Mouse (Mus musculus): ENCODE data around the gene Ky. TPM values are rescaled to one million over a fixed set of nuclear protein-coding genes. Genes with fewer than 3 reads are reported as not detected.

Gene Ky
- polyA plus RNA-seq (2015; fragmentation: Nextera tagmentation; extraction: Ambion mirVana): 0.03 TPM in 1 of 2 replicates, not detected in the other

DNA sequence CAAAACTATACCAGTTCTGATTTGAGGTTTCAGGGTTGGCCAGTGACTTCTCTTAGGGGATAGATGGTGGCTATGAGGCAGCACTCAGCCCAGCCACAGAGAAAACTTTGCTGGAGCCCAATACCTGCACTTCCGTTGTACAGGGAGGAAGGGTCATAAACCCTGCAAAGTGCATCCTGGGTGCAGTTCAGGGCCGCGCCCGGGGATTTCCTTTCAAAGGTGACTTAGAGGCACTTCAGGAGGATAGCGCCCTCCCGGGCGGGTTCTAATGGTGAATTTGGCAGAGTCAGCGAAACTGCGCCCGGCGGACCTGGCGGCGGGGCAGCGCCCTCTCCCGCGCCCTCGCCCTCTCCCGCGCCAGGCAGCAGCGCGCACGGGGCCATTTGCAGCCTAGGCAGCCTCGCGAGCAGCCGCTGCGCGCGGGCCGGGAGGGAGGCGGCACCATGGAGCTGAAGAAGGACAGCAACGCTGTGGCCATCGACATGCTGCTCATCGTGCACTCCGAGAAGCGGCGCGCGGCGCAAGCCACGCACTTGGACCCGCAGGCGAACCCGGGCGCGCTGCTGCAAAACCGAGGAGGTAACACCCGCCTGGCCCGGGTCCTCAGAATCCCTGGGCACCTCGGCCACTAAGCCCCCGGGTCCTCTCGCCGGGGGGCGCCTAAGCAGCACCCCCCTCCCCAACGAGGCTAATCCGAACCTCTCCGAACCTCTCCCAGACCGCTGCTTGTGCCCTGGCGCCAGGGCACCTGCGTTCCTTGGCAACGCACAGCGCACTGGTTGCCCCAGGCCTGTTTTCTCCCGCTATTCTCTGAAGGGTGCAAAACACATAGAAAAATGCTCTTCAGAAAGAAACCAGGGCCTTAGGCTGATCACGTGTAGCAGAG lies at the start of gene Ky:
Gene Ky, plus strand, starts transcription at position 51 of the 886 bp plus-strand sequence.
- H3K4me2 ChIP-seq: peak within 1 kb of the TSS; percentile 52

DNA sequence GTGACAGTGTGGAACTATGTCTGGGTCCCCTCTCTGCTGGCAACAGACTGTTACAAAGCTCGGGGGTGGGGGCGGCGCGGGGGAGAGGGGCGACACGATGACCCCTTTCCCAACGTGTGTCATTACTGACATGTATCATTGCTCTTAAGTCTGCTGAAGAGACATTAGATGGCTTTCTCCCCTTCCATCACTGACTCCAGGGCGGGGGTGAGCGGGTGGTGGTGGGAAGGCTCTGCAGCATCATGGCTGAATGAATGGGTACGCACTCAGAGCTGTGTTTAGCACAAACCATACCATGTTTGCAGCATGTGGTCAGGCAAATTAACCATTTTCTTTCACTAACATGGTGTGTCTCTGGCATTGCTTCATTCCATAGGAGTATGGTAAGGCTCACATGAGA lies 43.3 kb upstream of the Ky start:
- no peak overlapping the region for H3K4me3 ChIP-seq (replicated peaks)
- no peaks in the 10 kb centered on the region for H3K36me3 ChIP-seq
- H3K27me3 ChIP-seq: no peaks in the 10 kb centered on the region
- 73% methylated on average over 10 of the region's 10 CpGs for WGBS (ENCODE audit: insufficient replicate concordance)
- DNase-seq: no peak
- no peak overlapping the region for H3K4me2 ChIP-seq
- no peak overlapping the region for H3K27ac ChIP-seq
- no peak for ATAC-seq (ENCODE audit: low read depth)
- H3K9me3 ChIP-seq (replicated peaks): no peaks in the 10 kb centered on the region
- H3K4me1 ChIP-seq (replicated peaks): no peaks in the 10 kb centered on the region
- H3K9ac ChIP-seq: no peak overlapping the region

More for the DNA sequence above, at the start of gene Ky:
- peak within 1 kb of the TSS; percentile 19 for H3K4me3 ChIP-seq (replicated peaks)
- WGBS (ENCODE audit: insufficient replicate concordance): 3% methylated on average over 63 of the region's 63 CpGs
- H3K4me1 ChIP-seq (replicated peaks): no peaks in the 10 kb centered on the region
- peaks cover 39% of the 10 kb centered on the region for H3K27me3 ChIP-seq
- no peaks in the 10 kb centered on the region for H3K36me3 ChIP-seq
- no peaks in the 10 kb centered on the region for H3K9me3 ChIP-seq (replicated peaks)
- no peak within 1 kb of the TSS for H3K9ac ChIP-seq
- ATAC-seq (ENCODE audit: low read depth): no peak
- no peak for DNase-seq
- H3K27ac ChIP-seq: no peak within 1 kb of the TSS

DNA sequence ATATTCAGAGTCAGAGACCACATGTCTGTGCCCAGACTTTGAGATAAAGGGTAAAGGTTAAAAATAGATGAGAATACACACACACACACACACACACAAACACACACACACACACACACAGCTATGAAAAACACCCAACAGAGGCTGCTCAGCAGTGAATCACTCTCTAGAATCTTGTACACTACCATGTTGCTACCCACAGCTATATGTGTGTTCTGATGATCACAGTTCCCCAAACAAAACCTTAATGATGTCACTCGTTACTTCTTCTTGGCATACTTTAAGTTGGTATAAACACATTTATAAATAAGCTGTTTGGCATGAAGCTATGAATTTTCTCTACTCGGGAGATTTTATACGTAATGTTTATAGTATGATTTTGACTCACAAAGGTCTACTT lies 40.5 kb upstream of the Ky start:
- H3K9ac ChIP-seq: no peak overlapping the region
- no peaks in the 10 kb centered on the region for H3K36me3 ChIP-seq
- WGBS (ENCODE audit: insufficient replicate concordance): 71% methylated on average over 3 of the region's 3 CpGs
- H3K4me2 ChIP-seq: no peak overlapping the region
- ATAC-seq (ENCODE audit: low read depth): no peak
- no peaks in the 10 kb centered on the region for H3K4me1 ChIP-seq (replicated peaks)
- DNase-seq: no peak
- H3K4me3 ChIP-seq (replicated peaks): no peak overlapping the region
- no peak overlapping the region for H3K27ac ChIP-seq
- H3K9me3 ChIP-seq (replicated peaks): no peaks in the 10 kb centered on the region
- no peaks in the 10 kb centered on the region for H3K27me3 ChIP-seq

DNA sequence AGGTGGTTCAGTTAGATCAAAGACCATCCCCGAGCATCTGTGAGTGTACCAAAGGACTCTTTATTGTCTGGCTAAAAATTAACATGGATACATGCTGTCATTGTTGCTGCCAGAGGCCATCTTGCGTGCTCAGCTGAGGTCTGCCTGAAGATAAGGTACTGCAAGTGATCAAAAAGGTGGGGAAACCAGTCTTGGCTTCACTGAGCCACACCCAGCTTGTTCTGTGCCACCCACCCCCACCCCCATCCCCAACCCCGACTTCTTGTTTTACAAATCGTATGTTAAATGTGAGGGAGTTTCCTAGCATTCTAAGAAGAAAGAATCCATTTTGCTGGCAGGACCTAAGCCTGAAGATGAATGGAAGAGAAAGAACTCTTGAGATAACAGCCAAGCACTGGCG lies 39.8 kb upstream of the Ky start:
- no peaks in the 10 kb centered on the region for H3K9me3 ChIP-seq (replicated peaks)
- no peak overlapping the region for H3K4me3 ChIP-seq (replicated peaks)
- WGBS (ENCODE audit: insufficient replicate concordance): 44% methylated on average over 5 of the region's 5 CpGs
- H3K36me3 ChIP-seq: no peaks in the 10 kb centered on the region
- H3K4me2 ChIP-seq: no peak overlapping the region
- H3K9ac ChIP-seq: no peak overlapping the region
- H3K27ac ChIP-seq: no peak overlapping the region
- no peak for DNase-seq
- no peaks in the 10 kb centered on the region for H3K27me3 ChIP-seq
- no peak for ATAC-seq (ENCODE audit: low read depth)
- H3K4me1 ChIP-seq (replicated peaks): no peaks in the 10 kb centered on the region

DNA sequence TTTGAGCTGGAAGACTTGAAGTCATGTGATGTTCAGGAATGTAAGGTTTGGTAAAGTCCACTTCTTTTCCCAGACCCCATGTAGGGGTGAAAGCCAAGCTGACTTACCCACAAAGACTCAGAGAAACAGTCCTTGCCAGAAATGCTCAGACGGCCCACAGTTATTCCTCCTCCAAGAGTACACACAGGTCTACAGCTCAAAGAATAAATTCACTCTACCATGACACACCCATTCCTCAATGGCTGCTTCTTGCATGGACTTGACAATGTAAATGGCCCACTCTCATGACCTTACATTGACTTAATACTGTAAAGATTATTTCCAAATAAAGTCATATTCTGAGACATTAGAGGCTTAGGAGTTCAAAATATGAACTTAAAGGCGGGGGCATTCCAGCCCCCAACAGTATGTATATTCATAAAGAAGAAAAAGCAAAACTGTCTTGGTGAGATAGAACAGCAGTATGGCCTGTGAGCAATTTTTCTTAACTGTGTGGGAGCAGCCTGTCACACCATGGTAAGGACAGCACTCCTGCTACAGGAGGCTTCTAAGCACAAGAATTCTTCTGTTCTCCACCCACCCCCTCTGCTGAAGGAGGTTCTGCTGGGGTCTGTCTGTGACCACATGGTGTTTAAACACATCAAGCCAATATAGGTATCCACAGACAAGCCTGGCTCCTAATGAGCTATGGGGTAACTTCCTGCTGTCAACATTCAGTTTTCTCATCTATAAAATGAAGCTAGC lies 35.3 kb upstream of the Ky start:
- no peak for DNase-seq
- Histone ChIP-seq H3K36me3 (no peaks in the 10 kb centered on the region), H3K9me3 (replicated peaks) (no peaks in the 10 kb centered on the region), H3K27ac (no peak overlapping the region), H3K9ac (no peak overlapping the region), H3K27me3 (no peaks in the 10 kb centered on the region), H3K4me2 (no peak overlapping the region), H3K4me1 (replicated peaks) (no peaks in the 10 kb centered on the region), H3K4me3 (replicated peaks) (no peak overlapping the region)
- no peak for ATAC-seq (ENCODE audit: low read depth)
- WGBS (ENCODE audit: insufficient replicate concordance): 62% methylated on average over 2 of the region's 2 CpGs

DNA sequence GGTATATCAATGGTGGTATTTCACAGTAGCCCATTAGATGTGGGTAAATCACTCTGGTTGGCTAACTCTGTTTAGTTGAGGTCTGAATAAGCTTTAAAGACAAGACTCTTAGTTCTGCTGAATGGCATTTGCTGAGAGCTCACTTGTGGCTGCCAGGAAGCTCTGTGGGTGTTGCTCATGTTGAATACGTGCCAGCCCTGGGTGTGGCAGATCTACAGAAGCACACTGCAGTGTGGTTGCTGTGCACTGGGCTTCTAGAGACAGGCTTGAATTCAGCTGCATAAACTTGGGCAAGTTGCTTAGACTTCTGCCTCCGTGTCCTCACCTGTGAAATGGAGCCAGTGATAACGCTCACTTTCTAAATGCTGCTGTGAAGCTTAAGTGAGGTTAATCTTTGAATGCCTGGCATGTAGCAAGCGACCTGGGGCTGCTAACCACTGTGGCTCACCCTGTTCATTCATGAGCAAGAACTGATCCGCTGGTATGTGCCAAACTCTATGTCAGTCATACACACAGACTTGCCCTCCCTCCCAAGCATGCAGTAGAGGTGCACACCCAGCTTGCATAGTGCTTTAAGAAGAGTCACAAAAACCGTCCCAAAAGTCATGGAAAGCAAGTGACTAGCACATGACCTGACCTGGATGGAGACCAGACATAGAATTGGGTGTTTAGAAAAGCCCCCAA lies 27.6 kb upstream of the Ky start:
- DNase-seq (no peak), ATAC-seq (ENCODE audit: low read depth) (no peak)
- H3K27me3 ChIP-seq: no peaks in the 10 kb centered on the region
- H3K36me3 ChIP-seq: no peaks in the 10 kb centered on the region
- 55% methylated on average over 6 of the region's 6 CpGs for WGBS (ENCODE audit: insufficient replicate concordance)
- no peaks in the 10 kb centered on the region for H3K4me1 ChIP-seq (replicated peaks)
- H3K9me3 ChIP-seq (replicated peaks): 0 out of 2 replicates have a peak, but pooled peaks cover 2% of the 10 kb centered on the region
- no peak overlapping the region for H3K9ac ChIP-seq
- H3K4me2 ChIP-seq: no peak overlapping the region
- no peak overlapping the region for H3K4me3 ChIP-seq (replicated peaks)
- no peak overlapping the region for H3K27ac ChIP-seq

DNA sequence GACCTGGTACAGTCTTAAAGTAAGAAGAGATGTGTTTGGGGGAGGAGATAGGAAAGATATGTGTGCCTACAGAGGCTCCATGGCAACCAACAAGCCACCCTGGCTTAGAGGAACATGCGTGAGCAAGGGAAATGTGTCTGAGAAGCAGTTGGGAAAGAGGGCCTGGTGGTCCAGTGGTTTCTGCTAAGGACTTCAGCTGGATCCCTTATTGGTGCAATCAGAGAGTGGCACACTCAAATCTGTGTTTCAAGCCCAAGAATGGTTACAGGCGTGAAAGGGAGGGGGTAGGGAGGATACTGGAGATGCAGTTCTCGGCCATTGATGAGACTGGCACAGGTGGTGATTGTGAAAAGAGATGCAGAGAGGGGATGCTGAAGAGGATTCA lies 27.1 kb upstream of the Ky start:
- WGBS (ENCODE audit: insufficient replicate concordance): 65% methylated on average over 3 of the region's 3 CpGs
- Histone ChIP-seq H3K4me3 (replicated peaks) (no peak overlapping the region), H3K9me3 (replicated peaks) (0 out of 2 replicates have a peak, but pooled peaks cover 5% of the 10 kb centered on the region), H3K4me1 (replicated peaks) (no peaks in the 10 kb centered on the region), H3K27ac (no peak overlapping the region), H3K4me2 (no peak overlapping the region), H3K36me3 (no peaks in the 10 kb centered on the region), H3K9ac (no peak overlapping the region), H3K27me3 (no peaks in the 10 kb centered on the region)
- DNase-seq: no peak
- ATAC-seq (ENCODE audit: low read depth): no peak

DNA sequence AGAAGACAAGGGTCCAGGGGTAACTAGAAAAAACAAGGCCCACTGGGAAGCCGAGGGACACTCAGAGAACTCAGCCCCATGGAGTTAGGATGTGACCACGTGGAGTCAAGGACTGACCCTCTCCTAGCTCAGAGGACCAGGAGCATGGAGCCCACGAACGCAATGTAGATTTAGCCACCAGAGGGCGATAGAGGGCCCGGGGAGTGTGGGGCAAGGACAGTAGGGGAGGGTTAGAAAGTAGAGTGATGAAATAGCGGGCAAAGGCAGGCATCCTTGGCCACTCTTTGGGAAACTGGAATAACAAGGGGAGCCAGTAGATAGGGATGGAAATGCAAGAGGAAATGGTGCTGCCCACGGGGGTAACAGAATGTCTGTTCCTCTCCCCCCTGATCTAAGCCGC lies 26.5 kb upstream of the Ky start:
- H3K9me3 ChIP-seq (replicated peaks): 0 out of 2 replicates have a peak, but pooled peaks cover 5% of the 10 kb centered on the region
- no peaks in the 10 kb centered on the region for H3K36me3 ChIP-seq
- no peaks in the 10 kb centered on the region for H3K4me1 ChIP-seq (replicated peaks)
- no peak overlapping the region for H3K9ac ChIP-seq
- no peak overlapping the region for H3K4me2 ChIP-seq
- DNase-seq (no peak), ATAC-seq (ENCODE audit: low read depth) (no peak)
- H3K4me3 ChIP-seq (replicated peaks): no peak overlapping the region
- no peaks in the 10 kb centered on the region for H3K27me3 ChIP-seq
- 27% methylated on average over 9 of the region's 9 CpGs for WGBS (ENCODE audit: insufficient replicate concordance)
- no peak overlapping the region for H3K27ac ChIP-seq

DNA sequence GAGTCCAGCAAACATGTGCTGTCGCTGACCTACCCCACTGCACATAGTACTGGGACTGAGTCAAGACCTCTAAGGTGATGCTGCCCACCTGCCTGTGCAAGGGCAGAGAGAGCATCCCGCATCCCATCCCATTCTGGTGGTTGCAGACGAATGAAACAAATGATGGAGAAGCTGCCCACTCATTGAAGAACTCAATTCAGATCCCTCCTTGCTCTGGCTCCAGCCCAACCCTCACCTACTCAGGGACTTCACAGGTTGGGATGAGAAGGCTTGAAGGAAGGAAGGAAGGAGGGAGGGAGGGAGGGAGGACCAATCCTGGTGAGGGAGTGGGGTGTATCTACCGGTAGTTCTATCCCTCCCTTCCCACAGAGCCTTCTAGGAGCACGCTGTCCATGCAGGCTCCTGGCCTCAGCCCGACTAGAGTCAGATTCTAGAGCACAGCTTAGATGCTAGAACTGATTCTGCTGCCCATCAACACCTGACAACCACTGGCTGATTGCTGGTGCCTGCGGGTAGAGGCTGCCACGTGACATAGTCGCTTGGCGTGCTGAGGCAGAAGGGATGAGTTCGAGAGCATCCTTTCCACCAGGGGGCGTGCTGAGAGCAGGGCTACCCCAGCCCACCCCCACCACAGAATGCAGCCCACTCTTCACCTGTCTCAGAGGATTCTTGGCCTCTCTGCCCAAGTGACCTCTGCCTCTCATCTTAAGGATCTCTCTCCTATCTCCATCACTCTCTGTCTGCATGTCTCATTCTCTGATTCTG lies 13.3 kb upstream of the Ky start:
- Histone ChIP-seq H3K4me2 (no peak overlapping the region), H3K36me3 (no peaks in the 10 kb centered on the region), H3K9ac (no peak overlapping the region), H3K4me1 (replicated peaks) (no peaks in the 10 kb centered on the region), H3K27me3 (no peaks in the 10 kb centered on the region), H3K27ac (no peak overlapping the region), H3K9me3 (replicated peaks) (no peaks in the 10 kb centered on the region), H3K4me3 (replicated peaks) (no peak overlapping the region)
- WGBS (ENCODE audit: insufficient replicate concordance): 29% methylated on average over 12 of the region's 12 CpGs
- DNase-seq (no peak), ATAC-seq (ENCODE audit: low read depth) (no peak)

DNA sequence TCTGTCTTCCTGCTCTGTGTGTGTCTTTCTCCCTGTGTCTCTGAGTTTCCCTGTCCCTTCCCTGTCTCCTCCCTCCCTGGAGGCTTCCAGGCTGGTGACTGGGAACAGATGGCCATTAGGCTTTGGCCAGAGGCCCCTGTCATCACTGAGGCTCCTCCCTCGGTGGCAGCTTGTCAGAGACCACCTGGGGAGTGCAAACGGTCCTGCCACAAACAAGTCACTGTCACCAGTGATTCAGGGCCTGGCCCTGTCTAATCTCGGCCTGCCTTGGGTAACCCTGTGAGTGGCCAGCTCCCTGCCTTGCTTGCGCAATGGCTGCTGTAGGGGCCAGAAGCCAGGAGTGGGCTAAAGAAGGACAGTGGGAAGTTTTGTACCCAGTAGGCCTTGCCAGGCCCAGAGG lies 12.5 kb upstream of the Ky start:
- H3K27me3 ChIP-seq: no peaks in the 10 kb centered on the region
- no peak overlapping the region for H3K4me2 ChIP-seq
- WGBS (ENCODE audit: insufficient replicate concordance): 28% methylated on average over 4 of the region's 4 CpGs
- no peaks in the 10 kb centered on the region for H3K9me3 ChIP-seq (replicated peaks)
- H3K4me1 ChIP-seq (replicated peaks): no peaks in the 10 kb centered on the region
- H3K9ac ChIP-seq: no peak overlapping the region
- DNase-seq: no peak
- H3K36me3 ChIP-seq: no peaks in the 10 kb centered on the region
- ATAC-seq (ENCODE audit: low read depth): no peak
- no peak overlapping the region for H3K4me3 ChIP-seq (replicated peaks)
- no peak overlapping the region for H3K27ac ChIP-seq

DNA sequence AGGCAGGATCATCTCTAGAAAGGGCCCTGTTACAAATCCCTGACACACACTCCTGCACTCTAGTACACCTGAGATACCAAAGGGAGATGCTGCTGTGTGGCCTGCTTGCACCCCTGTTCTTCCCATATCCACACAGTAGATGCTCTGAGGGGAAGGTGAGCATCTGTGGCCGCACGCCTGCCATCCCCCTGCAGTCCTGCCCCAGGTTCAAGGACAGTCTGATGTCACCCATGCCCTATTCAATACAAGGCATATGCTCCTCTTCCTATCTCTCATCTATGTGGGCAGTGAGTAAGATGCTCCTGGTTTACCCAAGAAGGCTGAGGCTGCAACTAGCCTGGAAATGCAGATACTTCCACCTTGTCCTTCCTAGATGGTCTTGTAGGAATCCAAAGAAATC lies 11.6 kb upstream of the Ky start:
- Histone ChIP-seq H3K27me3 (no peaks in the 10 kb centered on the region), H3K27ac (no peak overlapping the region), H3K4me3 (replicated peaks) (no peak overlapping the region), H3K9me3 (replicated peaks) (no peaks in the 10 kb centered on the region), H3K9ac (no peak overlapping the region), H3K36me3 (no peaks in the 10 kb centered on the region), H3K4me1 (replicated peaks) (no peaks in the 10 kb centered on the region), H3K4me2 (no peak overlapping the region)
- 68% methylated on average over 2 of the region's 2 CpGs for WGBS (ENCODE audit: insufficient replicate concordance)
- ATAC-seq (ENCODE audit: low read depth) (no peak), DNase-seq (no peak)

Data from liver, embryonic 13.5 days (tissue).